Mouse (Mus musculus) T-cell, adult 2 months (primary cell): ENCODE measurements around the gene Slit1.
A peak's percentile ranks its signal among the peaks of the same experiment; 100 is the strongest.

Source experiments
- DNase-seq: peaks from one replicate; pipeline ENCODE4 v3.0.0; 2022; ENCODE audit warnings: low spot score

Gene Slit1

GRCm38 (mm10) chr19:41743396-41743795 is at the start of gene Slit1:
Gene Slit1 (minus strand): TSS chr19:41743665.
- no peak for DNase-seq

GRCm38 (mm10) chr19:41792934-41793486 is 49.5 kb upstream of the Slit1 start:
- DNase-seq = no peak

DNA sequence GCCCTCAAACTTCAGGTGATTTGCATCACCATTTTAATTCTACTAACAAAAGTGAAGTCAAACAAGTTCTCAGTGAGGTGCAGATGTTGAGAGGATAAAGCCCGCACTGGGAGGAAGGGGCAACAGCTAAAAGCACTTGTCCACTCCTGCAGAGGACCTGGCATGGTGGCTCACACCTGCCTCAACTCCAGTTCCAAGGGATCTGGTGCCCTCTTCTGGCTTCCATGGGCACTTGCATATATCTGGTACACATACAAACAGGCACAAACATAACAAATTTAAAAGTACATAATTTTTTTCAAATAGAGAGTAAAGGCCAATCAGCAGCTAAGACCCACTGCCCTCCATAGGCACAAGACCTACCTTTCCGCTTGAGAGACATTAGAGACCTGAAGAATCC is 47.9 kb upstream of the Slit1 start:
- DNase-seq = no peak

DNA sequence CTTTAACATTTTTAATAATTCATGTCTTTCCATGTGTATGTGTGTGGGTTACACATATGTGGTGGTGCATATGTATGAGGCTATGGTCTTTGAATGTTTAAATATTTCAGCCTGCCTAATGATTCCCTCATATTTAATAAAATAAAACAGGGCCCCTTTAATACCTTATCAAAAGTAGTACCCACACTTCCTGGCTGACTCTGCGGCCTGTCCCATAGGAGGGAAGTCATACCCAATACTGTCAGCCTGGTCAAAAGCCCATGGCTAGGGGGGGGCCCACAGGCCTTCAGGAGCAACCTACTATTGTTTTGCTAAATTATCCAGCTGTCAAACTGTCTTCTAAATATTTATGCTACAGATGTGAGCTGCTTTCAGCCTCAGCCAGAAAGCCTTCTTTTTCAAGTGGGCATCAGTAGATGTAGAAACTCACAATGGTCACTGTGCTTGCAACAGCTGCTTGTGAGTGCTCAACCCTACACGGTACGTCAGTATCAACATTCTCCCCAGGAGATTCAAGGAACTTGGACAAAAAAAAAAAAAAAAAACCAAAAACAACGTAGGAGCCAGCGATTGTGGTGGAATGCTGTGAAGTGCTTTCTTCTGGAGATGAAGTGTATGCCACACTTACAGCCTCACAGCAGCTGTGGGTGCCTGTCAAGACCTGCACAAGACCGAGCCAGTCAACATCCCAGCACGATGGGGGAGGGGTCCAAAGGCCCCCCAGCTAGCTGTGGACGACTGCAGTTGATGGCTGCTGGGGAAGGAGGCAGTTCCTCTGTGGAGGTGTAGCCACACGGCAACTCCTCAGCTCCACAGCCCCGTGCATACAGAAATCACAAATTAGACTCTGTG is 45.9 kb upstream of the Slit1 start:
- DNase-seq = no peak

GRCm38 (mm10) chr19:41786896-41787295 is 43.4 kb upstream of the Slit1 start:
- DNase-seq = no peak

DNA sequence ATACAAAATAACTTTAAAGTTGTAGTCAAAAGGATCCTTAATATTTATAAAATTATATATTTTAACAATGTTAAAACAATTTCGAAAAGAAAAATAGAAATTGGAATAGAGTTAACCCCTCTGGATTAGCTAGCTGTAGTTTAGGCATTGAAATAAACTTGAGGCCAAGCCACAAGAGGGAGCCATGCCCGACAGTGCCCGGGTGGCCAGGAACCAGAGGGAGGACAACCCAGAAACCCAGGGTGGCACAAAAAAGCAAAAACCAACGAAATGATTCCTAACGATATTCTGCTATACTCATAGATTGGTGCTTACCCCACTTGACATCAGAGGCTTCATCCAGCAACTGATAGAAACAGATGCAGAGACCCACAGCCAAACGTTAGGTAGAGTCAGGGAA is 34.0 kb upstream of the Slit1 start:
- DNase-seq = no peak

DNA sequence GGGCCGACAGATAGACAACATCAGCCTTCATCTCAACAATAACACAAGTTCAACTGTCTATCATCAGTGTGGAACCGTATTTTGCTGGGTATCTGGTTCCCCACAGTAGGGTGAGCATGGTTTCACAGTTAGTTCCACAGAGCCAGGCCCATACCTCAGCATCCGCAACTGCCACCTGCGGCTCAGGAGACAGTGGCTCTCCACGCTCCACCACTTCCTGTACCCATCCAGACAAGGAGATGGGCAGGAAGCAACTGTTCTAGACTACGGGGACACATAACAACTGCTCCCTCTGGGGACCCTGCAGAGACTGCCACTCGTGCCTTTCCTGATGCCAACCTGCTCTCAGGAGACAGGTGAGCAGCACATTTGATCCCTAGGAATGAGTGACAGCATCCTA is 25.2 kb upstream of the Slit1 start:
- DNase-seq = peak; percentile 63

DNA sequence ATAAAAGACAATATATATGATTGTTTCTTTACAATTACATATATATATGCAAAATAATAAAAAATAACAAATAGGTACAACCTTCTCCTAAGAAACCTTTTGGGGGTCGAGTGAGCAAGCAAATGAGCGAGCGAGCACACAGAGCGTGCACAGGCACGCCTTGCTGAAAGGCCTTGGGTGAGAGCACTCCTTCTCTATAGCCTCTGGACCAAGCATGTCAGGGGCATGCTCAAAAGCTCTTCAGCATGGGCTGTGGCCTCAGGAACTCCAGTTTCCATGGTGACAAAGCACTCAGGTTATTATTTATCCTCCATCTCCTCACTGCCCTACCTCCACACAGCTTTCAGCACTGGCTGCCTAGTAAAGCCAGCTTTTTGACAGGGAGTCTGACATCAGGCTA is 23.2 kb upstream of the Slit1 start:
- DNase-seq = no peak

DNA sequence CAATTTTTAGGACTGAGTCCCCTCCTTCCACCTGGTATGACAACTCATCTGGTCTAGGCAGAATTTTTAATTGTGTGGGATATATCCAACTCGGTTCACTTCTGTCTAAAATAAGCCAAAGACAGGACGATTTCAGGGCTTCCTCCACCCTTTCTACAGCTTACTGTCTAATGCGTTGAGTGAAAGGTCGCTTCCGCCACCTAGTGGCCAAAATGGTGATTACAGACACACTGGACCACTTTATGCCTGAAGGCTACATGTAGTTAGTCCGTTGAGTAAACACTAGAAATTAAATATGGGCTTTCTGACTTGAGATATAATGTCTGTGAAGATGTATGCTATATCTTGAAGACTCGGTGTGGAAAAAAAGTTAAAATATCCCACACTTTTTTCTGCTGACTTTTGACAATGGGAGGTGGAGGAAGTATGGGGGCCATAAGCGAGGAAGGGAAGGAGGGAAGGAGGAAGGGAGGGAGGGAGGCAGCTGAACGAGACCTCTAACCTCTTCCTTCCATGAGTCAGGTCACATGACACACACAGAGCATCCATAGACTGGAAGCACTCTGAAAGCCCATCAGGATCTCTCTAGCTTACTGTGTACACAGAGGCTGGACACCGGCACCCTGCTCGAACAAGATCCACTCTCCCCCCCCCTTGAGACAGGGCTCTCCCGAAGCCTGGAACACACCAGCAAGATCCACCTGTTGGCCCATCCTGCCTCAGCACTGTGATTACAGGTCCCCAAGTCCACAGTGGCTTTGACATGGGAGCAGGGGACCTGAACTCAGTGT is 20.6 kb upstream of the Slit1 start:
- DNase-seq = peak; percentile 77

DNA sequence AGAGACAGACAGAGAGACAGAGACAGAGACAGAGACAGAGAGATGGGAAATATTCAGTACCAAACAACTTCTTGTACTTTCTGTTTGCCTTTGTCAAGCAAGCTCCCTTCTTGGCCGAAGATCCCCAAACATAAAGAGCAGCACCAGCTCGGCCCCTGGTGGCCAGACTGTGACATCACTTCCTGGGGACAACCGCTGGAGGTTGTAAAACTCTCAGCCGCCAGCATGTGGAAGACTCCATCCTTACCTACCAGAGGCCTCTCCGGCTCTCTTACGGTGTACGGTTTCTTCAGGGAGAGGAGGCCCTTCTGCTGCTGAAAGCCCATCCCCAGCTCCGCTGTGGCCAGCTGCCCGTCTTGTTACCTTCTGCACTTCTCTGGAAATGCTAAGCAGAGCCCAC is 18.1 kb upstream of the Slit1 start:
- no peak for DNase-seq

GRCm38 (mm10) chr19:41759765-41760164 is 16.3 kb upstream of the Slit1 start:
- no peak for DNase-seq

GRCm38 (mm10) chr19:41759270-41759669 is 15.8 kb upstream of the Slit1 start:
- no peak for DNase-seq

DNA sequence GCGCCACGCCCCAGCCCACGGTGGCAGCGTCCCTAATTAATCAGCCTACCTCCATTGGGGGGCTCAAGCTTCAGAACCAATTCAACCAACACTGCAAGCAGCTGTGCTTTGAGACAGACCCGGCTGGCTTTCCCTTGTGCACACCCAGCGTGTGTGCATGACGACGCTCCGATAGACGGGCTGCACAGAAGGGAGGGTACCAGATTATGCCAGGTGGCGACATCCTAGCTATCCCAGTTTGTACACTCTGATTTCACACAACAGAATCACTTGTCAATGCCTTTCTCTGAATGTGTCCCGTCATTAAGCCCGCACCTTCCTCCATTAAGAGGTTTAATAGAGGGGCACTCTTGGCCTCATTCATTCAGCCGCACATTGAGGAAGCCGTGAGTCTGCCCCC is 11.3 kb upstream of the Slit1 start:
- no peak for DNase-seq

DNA sequence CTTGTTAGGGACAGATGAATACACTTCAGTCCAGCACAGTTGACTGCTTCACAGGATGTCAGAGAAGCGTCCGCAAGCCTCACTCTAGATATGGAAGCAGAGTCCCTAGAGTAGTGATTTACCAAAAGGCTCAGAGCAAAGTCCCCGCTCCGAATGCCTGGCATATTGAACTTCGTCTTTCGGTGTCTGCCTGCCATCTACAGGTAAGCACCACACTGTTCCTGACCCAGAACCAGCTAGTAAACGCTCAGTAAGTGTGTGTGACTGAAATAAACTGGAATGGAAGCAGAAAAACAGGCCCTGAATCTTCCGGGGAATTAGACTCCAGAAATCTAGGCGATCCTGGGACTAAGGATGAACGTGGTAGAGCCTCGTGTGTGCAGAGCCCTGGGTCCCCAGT is 8.4 kb upstream of the Slit1 start:
- no peak for DNase-seq

DNA sequence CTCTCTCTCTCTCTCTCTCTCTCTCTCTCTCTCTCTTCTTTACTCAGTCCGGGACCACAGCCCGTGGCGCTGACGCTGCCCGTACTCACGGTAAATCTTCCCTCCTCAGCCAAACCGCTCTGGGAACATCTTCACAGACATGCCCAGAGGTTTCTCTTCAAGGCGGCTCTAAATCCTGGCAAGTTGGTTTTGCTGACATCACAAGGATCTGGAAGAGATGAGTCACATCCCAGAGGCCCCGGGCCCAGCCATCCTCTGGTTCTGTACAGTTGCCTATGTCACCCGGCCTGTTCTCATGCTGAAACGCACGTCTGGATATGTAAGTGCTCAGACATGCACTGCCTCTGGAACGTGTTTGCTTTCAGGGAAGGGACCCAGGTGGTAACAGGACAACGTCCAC is 4.0 kb upstream of the Slit1 start:
- no peak for DNase-seq

- DNase-seq = no peak
These were observed 2.6 kb upstream of the Slit1 start for GRCm38 (mm10) chr19:41745941-41746557.

DNA sequence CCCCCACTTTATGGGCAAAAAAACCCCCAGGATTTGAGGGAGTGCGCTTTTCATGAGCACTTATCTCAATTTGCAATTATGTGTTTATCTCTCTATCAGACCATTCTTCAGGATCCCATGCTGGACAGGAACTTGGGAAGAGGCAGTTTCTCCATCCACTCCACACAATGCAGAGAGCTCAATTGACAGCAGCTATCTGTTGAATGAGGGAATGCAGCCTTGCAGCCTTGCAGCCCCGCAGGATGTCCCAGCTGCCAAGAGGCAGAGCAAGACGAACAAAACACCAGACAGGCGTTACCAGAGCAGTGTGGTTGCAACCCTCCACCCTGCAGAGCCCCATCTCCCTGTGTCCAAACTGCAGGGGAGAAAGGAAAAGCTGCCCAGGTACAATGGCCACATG is 4.6 kb downstream of the Slit1 start:
- DNase-seq = no peak

DNA sequence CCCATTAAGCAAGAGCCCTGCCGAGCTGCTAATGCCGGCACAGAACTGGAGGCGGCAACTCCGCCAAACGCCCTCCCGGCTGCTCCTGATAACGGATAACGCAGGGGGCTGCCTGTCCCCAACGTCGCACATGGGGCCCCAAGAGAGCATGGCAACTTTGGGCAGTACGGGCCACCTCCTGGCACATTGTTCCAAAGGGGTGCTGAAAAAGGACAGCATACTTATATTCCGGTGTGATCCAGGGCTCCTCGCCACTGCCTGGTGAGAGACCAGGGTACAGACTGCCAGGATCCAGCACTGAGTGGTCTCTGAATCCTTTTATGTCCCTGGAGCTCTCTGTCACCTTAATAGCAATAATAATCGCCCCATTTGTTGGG is 5.0 kb downstream of the Slit1 start:
- no peak for DNase-seq

GRCm38 (mm10) chr19:41737657-41738428 is 5.6 kb downstream of the Slit1 start:
- no peak for DNase-seq

DNA sequence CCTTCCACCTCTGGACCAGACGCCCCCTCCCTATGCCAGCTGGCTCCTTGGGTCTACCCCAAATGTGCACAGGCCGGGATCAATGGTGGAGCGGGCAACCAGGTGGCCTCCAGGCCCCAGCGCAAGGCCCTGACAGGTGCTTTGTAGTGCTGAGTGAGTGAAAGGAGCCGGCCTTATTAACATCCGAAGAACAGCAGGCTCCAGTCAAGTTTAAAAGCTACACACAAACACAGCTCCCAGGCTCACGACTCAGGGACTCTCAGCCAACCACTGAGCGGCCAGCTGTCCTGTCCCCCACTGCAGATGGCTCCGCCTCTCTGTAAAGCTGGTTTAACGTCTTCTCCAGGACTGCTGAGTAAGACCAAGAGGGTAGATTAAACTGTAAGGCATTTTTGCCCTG is 8.8 kb downstream of the Slit1 start:
- no peak for DNase-seq

DNA sequence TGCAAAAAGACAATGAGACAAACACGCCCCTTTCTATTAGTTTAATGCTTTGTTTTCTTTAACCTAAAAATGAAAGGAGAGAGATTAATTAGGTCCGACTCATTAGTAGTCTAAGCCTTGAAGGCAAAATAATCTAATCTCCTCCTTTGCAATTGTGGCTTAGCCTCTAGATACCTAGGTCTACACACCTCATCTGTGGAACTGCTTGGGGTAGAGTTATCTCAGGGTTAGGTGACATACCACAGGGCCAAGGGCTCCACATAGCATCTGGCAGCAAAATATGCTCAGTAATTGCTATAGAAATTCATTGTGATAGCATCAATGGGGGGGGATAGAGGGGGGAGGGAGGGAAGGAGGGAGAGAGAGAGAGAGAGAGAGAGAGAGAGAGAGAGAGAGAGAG is 18.0 kb downstream of the Slit1 start:
- DNase-seq = no peak
